Mouse (Mus musculus): ENCODE data around the gene Gm2a. TPM values are rescaled to one million over a fixed set of nuclear protein-coding genes. Genes with fewer than 3 reads are reported as not detected.

The Gm2a gene
- polyA plus RNA-seq, 1 experiment from 2014 or later, result 15.5 TPM

GRCm38 (mm10) chr11:55137646-55138045 lies 39.7 kb downstream of the Gm2a start:
- Histone ChIP-seq H3K4me3 (no peak overlapping the region), H3K27me3 (no peaks in the 10 kb centered on the region), H3K4me2 (replicated peaks) (no peak overlapping the region)

GRCm38 (mm10) chr11:55141502-55141901 lies 43.6 kb downstream of the Gm2a start:
- no peaks in the 10 kb centered on the region for H3K27me3 ChIP-seq
- no peaks in the 10 kb centered on the region for H3K9me3 ChIP-seq (replicated peaks)
- ATAC-seq (ENCODE audit: low FRiP score), result no peak

More at GRCm38 (mm10) chr11:55137646-55138045, 39.7 kb downstream of the Gm2a start:
- H3K27ac ChIP-seq, result no peak overlapping the region
- ATAC-seq (ENCODE audit: low FRiP score), result no peak
- no peaks in the 10 kb centered on the region for H3K4me1 ChIP-seq
- H3K36me3 ChIP-seq, result no peaks in the 10 kb centered on the region
- no peak overlapping the region for H3K9ac ChIP-seq
- H3K9me3 ChIP-seq (replicated peaks), result no peaks in the 10 kb centered on the region

DNA sequence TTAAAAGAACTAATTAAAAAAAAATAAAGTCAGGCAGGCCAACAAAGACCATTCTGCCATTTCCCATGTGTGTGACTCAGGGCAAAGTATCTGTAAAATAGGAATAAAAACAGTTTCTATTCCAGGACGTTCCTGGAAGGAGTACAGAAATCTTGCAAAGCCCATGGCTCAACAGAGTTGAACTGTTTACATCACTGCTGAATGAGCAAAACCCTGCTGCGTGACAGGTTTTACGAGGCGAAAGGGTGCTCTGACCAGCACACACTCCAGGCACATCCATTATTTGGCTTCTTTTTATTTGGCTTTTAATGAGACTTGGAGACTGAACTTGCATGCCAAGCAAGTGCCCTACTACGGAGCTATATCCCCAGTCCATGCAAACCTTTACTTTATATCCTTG lies 46.1 kb downstream of the Gm2a start:
- Histone ChIP-seq H3K27ac (no peak overlapping the region), H3K4me1 (no peaks in the 10 kb centered on the region), H3K4me3 (no peak overlapping the region), H3K27me3 (no peaks in the 10 kb centered on the region), H3K36me3 (no peaks in the 10 kb centered on the region), H3K9ac (no peak overlapping the region), H3K4me2 (replicated peaks) (no peak overlapping the region), H3K9me3 (replicated peaks) (no peaks in the 10 kb centered on the region)
- no peak for ATAC-seq (ENCODE audit: low FRiP score)
- 78% methylated on average over 5 of the region's 5 CpGs for WGBS

More at GRCm38 (mm10) chr11:55141502-55141901, 43.6 kb downstream of the Gm2a start:
- no peak overlapping the region for H3K4me3 ChIP-seq
- no peak overlapping the region for H3K4me2 ChIP-seq (replicated peaks)
- no peaks in the 10 kb centered on the region for H3K36me3 ChIP-seq
- H3K4me1 ChIP-seq, result no peaks in the 10 kb centered on the region
- no peak overlapping the region for H3K27ac ChIP-seq
- WGBS, result 90% methylated on average over 4 of the region's 4 CpGs
- H3K9ac ChIP-seq, result no peak overlapping the region

- no peaks in the 10 kb centered on the region for H3K36me3 ChIP-seq
- no peaks in the 10 kb centered on the region for H3K27me3 ChIP-seq
- no peak overlapping the region for H3K4me2 ChIP-seq (replicated peaks)
- no peaks in the 10 kb centered on the region for H3K9me3 ChIP-seq (replicated peaks)
- no peak overlapping the region for H3K27ac ChIP-seq
- no peak for ATAC-seq (ENCODE audit: low FRiP score)
- 72% methylated on average over 1 of the region's 1 CpGs for WGBS
- no peak overlapping the region for H3K9ac ChIP-seq
- H3K4me3 ChIP-seq, result no peak overlapping the region
- H3K4me1 ChIP-seq, result no peaks in the 10 kb centered on the region
These were observed 48.9 kb downstream of the Gm2a start for GRCm38 (mm10) chr11:55146855-55147254.

DNA sequence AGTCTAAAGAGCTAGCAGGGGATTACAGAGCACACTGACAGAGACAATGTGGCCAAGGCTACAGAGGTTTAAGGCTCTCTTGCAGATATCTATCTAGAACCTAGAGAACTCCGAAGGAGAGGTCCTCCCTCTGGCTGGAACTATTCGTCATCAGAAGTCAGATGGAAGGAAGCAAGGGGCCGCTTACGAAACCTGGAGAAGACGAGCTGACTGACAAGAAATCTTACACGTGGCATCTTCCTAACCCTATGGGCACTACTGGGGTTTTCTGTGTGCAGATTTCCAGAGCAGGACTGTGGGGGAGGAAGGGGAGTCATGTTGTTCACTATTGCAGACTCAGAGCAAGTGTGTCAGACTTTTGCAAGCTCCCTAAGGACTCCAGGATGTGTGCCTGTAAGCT lies 49.5 kb downstream of the Gm2a start:
- no peak for ATAC-seq (ENCODE audit: low FRiP score)
- Histone ChIP-seq H3K4me2 (replicated peaks) (no peak overlapping the region), H3K4me1 (no peaks in the 10 kb centered on the region), H3K27me3 (no peaks in the 10 kb centered on the region), H3K36me3 (no peaks in the 10 kb centered on the region), H3K9ac (no peak overlapping the region), H3K4me3 (no peak overlapping the region), H3K9me3 (replicated peaks) (no peaks in the 10 kb centered on the region), H3K27ac (no peak overlapping the region)
- WGBS, result 74% methylated on average over 6 of the region's 6 CpGs

DNA sequence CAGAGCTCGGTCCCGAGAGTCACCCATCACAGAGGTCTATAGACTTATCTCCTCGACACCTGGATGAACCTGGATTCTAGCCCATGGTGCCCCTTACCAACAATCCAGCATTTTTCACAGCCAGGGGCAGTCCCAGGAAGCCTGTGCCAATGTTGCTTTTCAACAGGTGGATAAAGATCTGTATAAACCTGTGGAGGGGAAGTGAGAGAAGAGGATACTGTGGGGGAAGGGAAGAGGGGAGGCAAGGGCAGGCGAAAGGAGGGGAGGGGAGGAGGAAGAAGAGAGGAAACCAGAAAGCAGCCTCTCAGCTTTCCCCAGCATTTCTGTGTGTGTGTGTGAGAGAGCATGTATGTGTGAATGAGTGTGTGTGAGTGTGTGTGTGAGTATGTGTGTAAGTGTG lies 50.5 kb downstream of the Gm2a start:
- H3K27me3 ChIP-seq, result no peaks in the 10 kb centered on the region
- H3K9me3 ChIP-seq (replicated peaks), result no peaks in the 10 kb centered on the region
- no peak overlapping the region for H3K4me2 ChIP-seq (replicated peaks)
- H3K9ac ChIP-seq, result no peak overlapping the region
- no peak overlapping the region for H3K4me3 ChIP-seq
- H3K4me1 ChIP-seq, result no peaks in the 10 kb centered on the region
- no peak for ATAC-seq (ENCODE audit: low FRiP score)
- H3K36me3 ChIP-seq, result no peaks in the 10 kb centered on the region
- H3K27ac ChIP-seq, result no peak overlapping the region
- WGBS, result 85% methylated on average over 4 of the region's 4 CpGs

DNA sequence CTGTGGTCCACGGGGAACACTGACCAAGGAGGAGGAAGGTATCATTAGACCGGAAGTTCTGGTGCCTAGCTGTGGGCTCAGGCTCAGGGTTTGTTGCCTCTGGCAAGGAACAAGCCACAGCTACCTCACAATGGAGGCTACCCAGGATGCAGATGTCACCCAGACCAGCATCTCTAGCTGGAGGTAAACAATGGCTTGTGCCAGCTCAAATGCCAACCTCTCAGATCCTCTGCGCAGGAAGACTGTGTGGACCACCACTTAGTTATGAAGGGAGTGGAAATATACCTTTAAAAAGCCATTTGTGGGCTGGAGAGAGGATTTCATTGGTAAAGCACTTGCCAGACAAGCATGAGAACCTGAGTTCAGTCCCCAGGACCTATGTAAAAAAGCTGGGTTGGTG lies 53.7 kb downstream of the Gm2a start, which contains the start of gene Slc36a3:
TSS of gene Slc36a3 (minus strand) at position 101 of the 400 bp plus-strand sequence.
- Histone ChIP-seq H3K4me3 (no peak within 1 kb of the TSS), H3K9ac (no peak within 1 kb of the TSS), H3K36me3 (no peaks in the 10 kb centered on the region), H3K27ac (no peak within 1 kb of the TSS), H3K9me3 (replicated peaks) (no peaks in the 10 kb centered on the region), H3K27me3 (no peaks in the 10 kb centered on the region), H3K4me1 (no peaks in the 10 kb centered on the region), H3K4me2 (replicated peaks) (no peak within 1 kb of the TSS)
- no peak for ATAC-seq (ENCODE audit: low FRiP score)
- WGBS, result 82% methylated on average over 3 of the region's 3 CpGs

DNA sequence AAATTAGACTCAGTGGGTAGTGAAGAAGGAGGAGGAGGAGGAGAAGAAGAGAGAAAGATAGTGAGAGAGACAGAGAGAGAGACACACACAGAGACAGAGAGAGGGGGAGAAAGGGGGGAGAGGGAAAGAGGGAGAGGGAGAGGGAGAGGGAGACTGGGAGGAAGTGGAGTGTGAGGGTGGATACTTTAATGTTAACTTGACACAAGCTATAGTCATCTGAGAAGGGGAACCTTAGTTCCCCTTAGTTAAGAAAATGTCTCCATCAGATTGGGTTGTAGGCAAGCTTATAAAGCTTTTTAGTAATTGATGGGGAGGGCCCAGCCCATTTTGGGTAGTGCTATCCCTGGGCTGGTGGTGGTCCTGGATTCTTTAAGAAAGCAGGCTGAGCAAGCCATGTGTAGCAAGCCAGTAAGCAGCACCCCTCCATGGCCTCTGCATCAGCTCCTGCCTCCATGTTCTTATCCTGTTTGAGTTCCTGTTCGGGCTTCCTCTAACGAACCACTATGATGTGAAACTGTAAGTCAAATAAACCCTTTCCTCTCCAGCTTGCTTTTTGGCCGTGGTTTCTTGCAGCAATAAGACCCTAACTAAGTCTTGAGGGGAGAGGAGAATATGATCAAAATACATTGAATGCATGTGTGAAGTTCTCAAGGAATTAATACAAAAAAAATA lies 56.6 kb downstream of the Gm2a start:
- ATAC-seq (ENCODE audit: low FRiP score), result no peak
- Histone ChIP-seq H3K4me1 (no peaks in the 10 kb centered on the region), H3K27ac (no peak overlapping the region), H3K36me3 (no peaks in the 10 kb centered on the region), H3K27me3 (no peaks in the 10 kb centered on the region), H3K9ac (no peak overlapping the region), H3K4me3 (no peak overlapping the region), H3K4me2 (replicated peaks) (no peak overlapping the region), H3K9me3 (replicated peaks) (no peaks in the 10 kb centered on the region)
- 83% methylated on average over 3 of the region's 3 CpGs for WGBS

DNA sequence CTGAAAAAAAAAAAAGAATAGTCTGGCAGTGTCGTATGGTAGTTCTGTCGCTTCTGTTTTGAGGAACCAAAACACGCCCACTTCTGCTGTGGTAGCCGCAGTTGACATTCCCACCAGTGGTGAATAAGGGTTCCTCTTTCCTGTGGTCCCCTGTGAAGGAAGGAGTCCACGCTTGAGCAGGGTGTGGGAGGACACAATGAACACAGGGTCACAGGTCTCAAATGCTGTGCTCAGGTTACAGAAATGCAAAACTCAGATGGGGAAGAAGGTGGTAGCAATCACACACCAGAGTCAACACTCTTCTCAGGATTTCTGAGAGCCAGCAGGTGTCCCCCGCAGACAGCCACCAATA lies 57.1 kb downstream of the Gm2a start:
- WGBS, result 73% methylated on average over 6 of the region's 6 CpGs
- Histone ChIP-seq H3K4me3 (no peak overlapping the region), H3K4me2 (replicated peaks) (no peak overlapping the region), H3K9me3 (replicated peaks) (no peaks in the 10 kb centered on the region), H3K27ac (no peak overlapping the region), H3K36me3 (no peaks in the 10 kb centered on the region), H3K27me3 (no peaks in the 10 kb centered on the region), H3K4me1 (no peaks in the 10 kb centered on the region), H3K9ac (no peak overlapping the region)
- no peak for ATAC-seq (ENCODE audit: low FRiP score)

DNA sequence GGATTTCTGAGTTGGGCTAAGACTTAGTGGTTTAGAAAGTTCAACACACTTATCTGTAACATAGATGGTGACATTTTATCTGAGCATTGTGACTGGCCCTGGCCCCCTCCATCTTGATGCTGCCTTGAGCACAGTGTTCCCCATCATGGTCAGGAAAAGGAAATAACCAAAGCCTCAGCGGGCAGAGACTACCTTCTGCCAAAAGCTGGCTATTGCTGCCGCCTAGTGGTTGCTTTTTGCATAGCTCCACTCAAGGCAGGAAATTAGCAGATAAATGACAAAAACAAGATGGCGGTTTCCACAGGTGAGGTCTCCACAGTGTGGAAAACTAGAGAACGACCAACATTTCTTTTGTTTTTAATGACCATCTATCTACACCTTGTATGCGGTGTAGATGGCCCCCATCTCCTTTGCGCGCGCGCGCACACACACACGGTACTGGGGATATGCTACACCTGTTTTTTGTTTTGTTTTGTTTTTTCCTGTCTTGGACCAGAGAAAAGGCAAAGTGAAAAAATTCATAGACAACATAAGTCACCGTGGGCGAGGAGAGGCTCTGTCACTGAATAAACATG lies 61.0 kb downstream of the Gm2a start:
- no peaks in the 10 kb centered on the region for H3K27me3 ChIP-seq
- H3K36me3 ChIP-seq, result no peaks in the 10 kb centered on the region
- H3K4me2 ChIP-seq (replicated peaks), result no peak overlapping the region
- no peak overlapping the region for H3K4me3 ChIP-seq
- H3K9ac ChIP-seq, result no peak overlapping the region
- no peaks in the 10 kb centered on the region for H3K9me3 ChIP-seq (replicated peaks)
- no peak for ATAC-seq (ENCODE audit: low FRiP score)
- WGBS, result 50% methylated on average over 13 of the region's 13 CpGs
- no peak overlapping the region for H3K27ac ChIP-seq
- H3K4me1 ChIP-seq, result no peaks in the 10 kb centered on the region

Other genes with a start within 250 kb of the Gm2a start
- gene Lyrm7, start 237.2 kb upstream of the Gm2a start, polyA plus RNA-seq (2016; fragmentation: Nextera tagmentation; extraction: Ambion mirVana), result 5.5 and 10.8 TPM in 2 replicates
- gene Hint1, start 231.7 kb upstream of the Gm2a start, polyA plus RNA-seq (2016; fragmentation: Nextera tagmentation; extraction: Ambion mirVana), result 642 and 656 TPM in 2 replicates
- gene Gpx3, start 195.7 kb upstream of the Gm2a start, polyA plus RNA-seq (2016; fragmentation: Nextera tagmentation; extraction: Ambion mirVana), result 67.5 and 68.6 TPM in 2 replicates
- 19.0 and 20.8 TPM in 2 replicates for gene Tnip1, start 135.2 kb upstream of the Gm2a start, polyA plus RNA-seq (2016; fragmentation: Nextera tagmentation; extraction: Ambion mirVana)
- gene Anxa6, start 64.7 kb upstream of the Gm2a start, polyA plus RNA-seq (2016; fragmentation: Nextera tagmentation; extraction: Ambion mirVana), result 121 and 140 TPM in 2 replicates
- 0.49 and 0.60 TPM in 2 replicates for gene Ccdc69, start 20.0 kb upstream of the Gm2a start, polyA plus RNA-seq (2016; fragmentation: Nextera tagmentation; extraction: Ambion mirVana)
- not detected in 2 replicates for gene Slc36a3, start 53.6 kb downstream of the Gm2a start, polyA plus RNA-seq (2016; fragmentation: Nextera tagmentation; extraction: Ambion mirVana)
- gene Slc36a2, start 87.0 kb downstream of the Gm2a start, polyA plus RNA-seq (2016; fragmentation: Nextera tagmentation; extraction: Ambion mirVana), result 0.40 and 0.52 TPM in 2 replicates
- 1.5 and 2.3 TPM in 2 replicates for gene Slc36a1, start 106.2 kb downstream of the Gm2a start, polyA plus RNA-seq (2016; fragmentation: Nextera tagmentation; extraction: Ambion mirVana)
- gene Fat2, start 238.4 kb downstream of the Gm2a start, polyA plus RNA-seq (2016; fragmentation: Nextera tagmentation; extraction: Ambion mirVana), result 0.07 and 0.10 TPM in 2 replicates